Mouse (Mus musculus): ENCODE measurements around the gene Tyrobp. TPM values are rescaled to one million over a fixed set of nuclear protein-coding genes. Genes with fewer than 3 reads are reported as not detected.
A peak's percentile ranks its signal among the peaks of the same experiment; 100 is the strongest.

Gene Tyrobp
- total RNA-seq (2014; fragmentation: Nextera tagmentation) (12.9 and 19.6 TPM in 2 replicates), total RNA-seq (2017) (92.7 and 101 TPM in 2 replicates), polyA plus RNA-seq (2012) (4.4 and 12.5 TPM in 2 replicates)

DNA sequence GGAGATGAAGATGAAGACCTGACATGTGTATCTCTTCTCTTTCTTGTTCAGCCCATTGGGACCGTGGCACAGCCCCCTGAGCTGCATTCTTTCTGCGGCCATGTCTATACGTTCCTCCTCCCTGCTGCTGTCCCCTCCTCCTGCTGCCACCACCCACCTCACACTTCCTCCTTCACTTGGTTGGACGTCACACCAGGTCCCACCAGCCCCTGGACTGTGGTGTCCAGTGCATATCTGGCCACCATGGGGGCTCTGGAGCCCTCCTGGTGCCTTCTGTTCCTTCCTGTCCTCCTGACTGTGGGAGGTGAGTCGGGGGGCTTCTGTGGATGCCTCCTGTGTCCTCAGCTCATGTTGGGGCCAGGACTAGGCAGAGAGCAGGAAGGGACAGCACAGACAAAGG lies at the start of gene Tyrobp:
TSS of gene Tyrobp (plus strand) at position 165 of the 400 bp plus-strand sequence.
- H3K4me1 ChIP-seq (ENCODE audit: insufficient read depth, low read depth, low read length) = peaks cover 2% of the 10 kb centered on the region; the same call in 1 of the 2 replicates
- no peak for TF ChIP-seq POLR2AphosphoS5 (IDR thresholded peaks at IDR 0.05; ENCODE audit: insufficient replicate concordance, low read depth, low read length)
- no peak for TF ChIP-seq CTCF (IDR thresholded peaks at IDR 0.05; ENCODE audit: low read depth, low read length)
- no peak for TF ChIP-seq GATA2 (IDR thresholded peaks at IDR 0.05; ENCODE audit: borderline replicate concordance, low read depth, low read length)
- TF ChIP-seq GATA1 (IDR thresholded peaks at IDR 0.05; ENCODE audit: borderline replicate concordance, low read length) = no peak
- no peak for TF ChIP-seq TAL1 (conservative IDR thresholded peaks at IDR 0.05; ENCODE audit: low read depth, low read length)
- H3K9me3 ChIP-seq (replicated peaks) = no peaks in the 10 kb centered on the region
- H3K36me3 ChIP-seq (replicated peaks) = no peaks in the 10 kb centered on the region
- H3K27me3 ChIP-seq (ENCODE audit: insufficient read depth, low read length) = peaks cover 10% of the 10 kb centered on the region; the same call in 1 of the 2 replicates
- H3K4me3 ChIP-seq (ENCODE audit: low read depth, low read length) = no peak within 1 kb of the TSS
- ATAC-seq (ENCODE audit: extremely low read depth, insufficient number of reproducible peaks, low FRiP score, poor library complexity, severe bottlenecking) (no peak; the same call in 1 of the 2 replicates), DNase-seq (ENCODE audit: low spot score) (no peak)

DNA sequence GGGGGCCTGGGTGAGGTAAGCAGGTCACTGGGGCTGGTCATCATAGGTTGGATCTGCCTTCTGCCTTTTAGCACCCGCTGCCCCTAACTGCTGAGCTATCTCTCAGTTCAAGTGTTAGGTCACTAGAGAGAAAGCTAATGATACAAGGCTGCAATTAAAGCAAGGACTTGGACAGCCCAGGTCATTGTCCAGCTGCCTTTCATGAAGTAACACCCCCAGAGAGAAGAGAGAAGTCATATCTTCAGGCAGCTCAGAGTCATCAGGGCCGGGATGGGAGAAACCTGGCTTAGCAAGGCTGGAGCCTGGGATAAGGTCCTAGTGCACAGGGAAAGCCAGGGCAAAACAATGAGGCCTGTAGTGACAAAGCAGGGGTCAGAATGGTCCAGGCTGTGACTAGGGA lies 46.1 kb upstream of the Tyrobp start:
- no peak overlapping the region for H3K4me3 ChIP-seq (ENCODE audit: low read depth, low read length)
- DNase-seq (ENCODE audit: low spot score) (no peak), ATAC-seq (ENCODE audit: extremely low read depth, insufficient number of reproducible peaks, low FRiP score, poor library complexity, severe bottlenecking) (no peak)
- TF ChIP-seq GATA2 (IDR thresholded peaks at IDR 0.05; ENCODE audit: borderline replicate concordance, low read depth, low read length) (no peak), TAL1 (conservative IDR thresholded peaks at IDR 0.05; ENCODE audit: low read depth, low read length) (no peak), GATA1 (IDR thresholded peaks at IDR 0.05; ENCODE audit: borderline replicate concordance, low read length) (no peak), CTCF (IDR thresholded peaks at IDR 0.05; ENCODE audit: low read depth, low read length) (no peak), POLR2AphosphoS5 (IDR thresholded peaks at IDR 0.05; ENCODE audit: insufficient replicate concordance, low read depth, low read length) (no peak)
- H3K36me3 ChIP-seq (replicated peaks) = no peaks in the 10 kb centered on the region
- H3K4me1 ChIP-seq (ENCODE audit: insufficient read depth, low read depth, low read length) = no peaks in the 10 kb centered on the region
- peaks cover 23% of the 10 kb centered on the region for H3K27me3 ChIP-seq (ENCODE audit: insufficient read depth, low read length)
- no peaks in the 10 kb centered on the region for H3K9me3 ChIP-seq (replicated peaks)

DNA sequence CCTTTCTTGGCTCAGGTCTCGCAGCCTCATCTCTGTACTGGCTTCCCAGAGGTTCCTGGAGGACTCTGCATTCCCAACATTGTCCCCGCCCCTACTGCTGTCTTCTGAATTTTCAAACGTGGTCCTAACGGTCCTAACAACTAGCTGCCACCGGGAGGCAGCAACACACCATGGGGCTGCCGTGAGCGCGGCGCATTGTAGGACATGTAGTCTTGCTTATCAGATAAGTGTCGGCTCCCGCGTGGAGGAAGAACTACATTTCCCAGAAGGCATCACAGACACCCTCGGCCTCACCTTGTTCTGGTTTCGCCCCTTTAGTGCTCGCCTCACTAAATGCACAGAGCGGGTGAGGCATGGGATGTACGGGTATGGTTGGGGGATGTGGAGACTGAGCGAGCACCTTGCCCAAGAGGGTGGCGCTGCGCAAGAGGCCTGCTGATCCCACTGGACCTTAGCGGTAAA lies 40.0 kb upstream of the Tyrobp start:
- TF ChIP-seq GATA1 (IDR thresholded peaks at IDR 0.05; ENCODE audit: borderline replicate concordance, low read length) (no peak), POLR2AphosphoS5 (IDR thresholded peaks at IDR 0.05; ENCODE audit: insufficient replicate concordance, low read depth, low read length) (no peak), TAL1 (conservative IDR thresholded peaks at IDR 0.05; ENCODE audit: low read depth, low read length) (no peak), CTCF (IDR thresholded peaks at IDR 0.05; ENCODE audit: low read depth, low read length) (peak; percentile 37)
- H3K4me1 ChIP-seq (ENCODE audit: insufficient read depth, low read depth, low read length) = peaks cover 9% of the 10 kb centered on the region
- H3K36me3 ChIP-seq (replicated peaks) = no peaks in the 10 kb centered on the region
- DNase-seq (ENCODE audit: low spot score) = peak; percentile 71
- peak; percentile 99 for ATAC-seq (ENCODE audit: extremely low read depth, insufficient number of reproducible peaks, low FRiP score, poor library complexity, severe bottlenecking)
- H3K9me3 ChIP-seq (replicated peaks) = no peaks in the 10 kb centered on the region
- peaks cover 6% of the 10 kb centered on the region; the same call in 1 of the 2 replicates for H3K27me3 ChIP-seq (ENCODE audit: insufficient read depth, low read length)
- H3K4me3 ChIP-seq (ENCODE audit: low read depth, low read length) = peak overlapping the region; percentile 57; the same call in 1 of the 2 replicates

DNA sequence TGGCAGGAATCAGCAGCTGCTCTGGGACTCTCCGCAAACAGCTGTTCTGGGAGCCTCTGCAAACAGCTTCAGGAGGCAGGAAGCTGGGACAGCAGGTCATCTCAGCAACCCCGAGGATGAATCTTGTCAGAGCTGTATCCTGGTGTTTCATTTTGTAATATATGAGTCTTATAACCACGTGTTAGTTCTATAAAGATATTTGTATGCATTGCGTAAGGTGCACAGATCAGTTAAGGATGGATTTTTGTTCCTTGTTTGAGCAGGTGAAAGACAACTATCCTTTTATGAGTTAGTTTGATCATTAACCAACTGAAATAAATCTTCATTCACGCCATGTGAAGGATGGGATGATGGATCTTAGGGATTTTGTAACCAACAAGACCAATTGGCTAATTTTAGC lies 33.5 kb upstream of the Tyrobp start:
- no peak for ATAC-seq (ENCODE audit: extremely low read depth, insufficient number of reproducible peaks, low FRiP score, poor library complexity, severe bottlenecking)
- H3K4me1 ChIP-seq (ENCODE audit: insufficient read depth, low read depth, low read length) = no peaks in the 10 kb centered on the region
- H3K9me3 ChIP-seq (replicated peaks) = no peaks in the 10 kb centered on the region
- TF ChIP-seq POLR2AphosphoS5 (IDR thresholded peaks at IDR 0.05; ENCODE audit: insufficient replicate concordance, low read depth, low read length) (no peak), GATA2 (IDR thresholded peaks at IDR 0.05; ENCODE audit: borderline replicate concordance, low read depth, low read length) (no peak), CTCF (IDR thresholded peaks at IDR 0.05; ENCODE audit: low read depth, low read length) (no peak), GATA1 (IDR thresholded peaks at IDR 0.05; ENCODE audit: borderline replicate concordance, low read length) (no peak), TAL1 (conservative IDR thresholded peaks at IDR 0.05; ENCODE audit: low read depth, low read length) (no peak)
- H3K4me3 ChIP-seq (ENCODE audit: low read depth, low read length) = no peak overlapping the region
- H3K36me3 ChIP-seq (replicated peaks) = no peaks in the 10 kb centered on the region
- no peak for DNase-seq (ENCODE audit: low spot score)
- no peaks in the 10 kb centered on the region for H3K27me3 ChIP-seq (ENCODE audit: insufficient read depth, low read length)

DNA sequence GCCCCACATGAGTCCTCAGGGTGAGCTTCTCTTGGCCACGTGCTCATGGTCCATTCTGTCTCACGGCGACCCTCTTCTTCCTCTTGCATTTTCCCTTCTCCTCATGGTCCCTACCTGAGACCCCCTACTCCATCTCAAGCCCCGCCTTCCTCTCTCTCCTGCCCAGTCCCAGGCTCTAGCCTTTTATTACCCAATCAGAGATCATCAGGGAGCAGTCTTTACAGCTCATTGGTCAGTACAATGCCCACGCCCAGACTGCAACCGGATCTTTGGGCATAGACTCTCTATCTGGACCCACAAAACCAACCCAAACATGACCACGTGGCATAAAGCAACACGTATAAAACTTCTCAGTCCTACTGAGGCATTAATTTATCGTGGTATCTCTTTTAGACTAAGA lies 29.5 kb upstream of the Tyrobp start:
- DNase-seq (ENCODE audit: low spot score) (no peak), ATAC-seq (ENCODE audit: extremely low read depth, insufficient number of reproducible peaks, low FRiP score, poor library complexity, severe bottlenecking) (no peak)
- no peaks in the 10 kb centered on the region for H3K27me3 ChIP-seq (ENCODE audit: insufficient read depth, low read length)
- H3K9me3 ChIP-seq (replicated peaks) = no peaks in the 10 kb centered on the region
- TF ChIP-seq TAL1 (conservative IDR thresholded peaks at IDR 0.05; ENCODE audit: low read depth, low read length) = no peak
- TF ChIP-seq POLR2AphosphoS5 (IDR thresholded peaks at IDR 0.05; ENCODE audit: insufficient replicate concordance, low read depth, low read length) = no peak
- TF ChIP-seq GATA2 (IDR thresholded peaks at IDR 0.05; ENCODE audit: borderline replicate concordance, low read depth, low read length) = no peak
- no peak for TF ChIP-seq CTCF (IDR thresholded peaks at IDR 0.05; ENCODE audit: low read depth, low read length)
- no peaks in the 10 kb centered on the region for H3K36me3 ChIP-seq (replicated peaks)
- H3K4me1 ChIP-seq (ENCODE audit: insufficient read depth, low read depth, low read length) = no peaks in the 10 kb centered on the region
- no peak overlapping the region for H3K4me3 ChIP-seq (ENCODE audit: low read depth, low read length)

DNA sequence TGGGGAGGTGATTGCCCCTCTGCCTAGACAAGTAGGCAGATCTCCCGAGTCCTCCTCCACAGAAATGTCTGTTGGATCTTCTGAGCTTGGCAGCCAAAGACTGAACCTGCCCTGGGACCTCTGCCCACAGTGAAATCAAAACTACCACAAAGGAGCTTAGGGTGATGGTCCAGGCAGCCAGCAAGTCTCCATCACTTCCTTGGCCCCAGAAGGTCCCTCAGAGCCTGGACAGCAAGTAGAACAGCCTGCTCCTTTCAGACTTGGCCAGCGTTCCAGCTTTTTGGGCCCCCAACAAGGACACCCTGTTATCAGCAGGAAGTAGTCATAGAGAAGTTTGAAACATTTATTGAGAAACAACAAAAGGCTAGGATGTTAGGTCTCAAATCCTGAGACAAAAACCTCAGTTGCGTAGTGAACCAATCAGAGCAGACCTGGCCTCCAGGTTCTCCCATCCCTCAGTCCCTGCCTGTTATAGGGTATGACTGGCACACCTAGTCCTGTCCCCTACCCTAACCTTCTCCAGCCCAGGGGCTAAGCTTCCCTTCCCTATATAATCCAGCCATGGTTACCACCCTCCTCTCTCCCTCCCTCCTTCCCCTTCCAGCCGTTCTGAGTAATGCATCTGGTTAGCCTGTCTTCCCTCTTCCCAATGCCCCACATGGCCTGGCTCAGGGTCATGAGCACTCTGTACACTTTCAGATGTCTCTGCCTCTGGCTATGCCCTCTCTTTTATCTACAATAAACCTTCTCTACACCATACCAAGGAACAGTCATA lies 20.6 kb upstream of the Tyrobp start:
- no peaks in the 10 kb centered on the region for H3K36me3 ChIP-seq (replicated peaks)
- ATAC-seq (ENCODE audit: extremely low read depth, insufficient number of reproducible peaks, low FRiP score, poor library complexity, severe bottlenecking) (no peak), DNase-seq (ENCODE audit: low spot score) (no peak)
- H3K4me1 ChIP-seq (ENCODE audit: insufficient read depth, low read depth, low read length) = peaks cover 4% of the 10 kb centered on the region; the same call in 1 of the 2 replicates
- H3K9me3 ChIP-seq (replicated peaks) = no peaks in the 10 kb centered on the region
- no peak for TF ChIP-seq TAL1 (conservative IDR thresholded peaks at IDR 0.05; ENCODE audit: low read depth, low read length)
- TF ChIP-seq CTCF (IDR thresholded peaks at IDR 0.05; ENCODE audit: low read depth, low read length) = no peak
- no peak for TF ChIP-seq POLR2AphosphoS5 (IDR thresholded peaks at IDR 0.05; ENCODE audit: insufficient replicate concordance, low read depth, low read length)
- TF ChIP-seq GATA1 (IDR thresholded peaks at IDR 0.05; ENCODE audit: borderline replicate concordance, low read length) = no peak
- no peak for TF ChIP-seq GATA2 (IDR thresholded peaks at IDR 0.05; ENCODE audit: borderline replicate concordance, low read depth, low read length)
- 0 out of 2 replicates have a peak, but pooled peaks cover 2% of the 10 kb centered on the region for H3K27me3 ChIP-seq (ENCODE audit: insufficient read depth, low read length)
- H3K4me3 ChIP-seq (ENCODE audit: low read depth, low read length) = no peak overlapping the region

All from G1E (cell line).